Mouse (Mus musculus) forebrain, embryonic 16.5 days (tissue): ENCODE data around the gene Insrr. TPM values are rescaled to one million over a fixed set of nuclear protein-coding genes. Genes with fewer than 3 reads are reported as not detected.

ENCODE experiments used
- ATAC-seq: fragments of 200-750 bp; cut with Nextera tagmentation; 2 replicates; pipeline ENCODE4 v1.8.0; 2017; ENCODE audit warnings: mild to moderate bottlenecking, moderate library complexity
- H3K27ac ChIP-seq: fragments of 300-500 bp; sonication (generic); 2 replicates; pipeline ENCODE4 v1.5.1; 2014; ENCODE audit warnings: low read length, control low read depth
- H3K27me3 ChIP-seq: fragments of 300-500 bp; sonication (generic); replicated peaks from 2 replicates; pipeline ENCODE4 v1.6.1; 2014; ENCODE audit warnings: low read length; ENCODE audit not compliant: control insufficient read depth, insufficient read depth
- H3K36me3 ChIP-seq: fragments of 300-500 bp; sonication (generic); 2 replicates; pipeline ENCODE4 v1.6.1; 2014; ENCODE audit not compliant: control insufficient read depth, insufficient read depth
- H3K4me1 ChIP-seq: fragments of 300-500 bp; sonication (generic); replicated peaks from 2 replicates; pipeline ENCODE4 v1.6.1; 2014; ENCODE audit warnings: low read length; ENCODE audit not compliant: control insufficient read depth, insufficient read depth
- H3K4me2 ChIP-seq: fragments of 300-500 bp; sonication (generic); 2 replicates; pipeline ENCODE4 v1.6.1; 2014; ENCODE audit warnings: mild to moderate bottlenecking, low read length, control low read depth
- H3K4me3 ChIP-seq: fragments of 300-500 bp; sonication (generic); replicated peaks from 2 replicates; pipeline ENCODE4 v1.5.1; 2014; ENCODE audit warnings: mild to moderate bottlenecking, low read length, control low read depth
- H3K9ac ChIP-seq: fragments of 300-500 bp; sonication (generic); replicated peaks from 2 replicates; pipeline ENCODE4 v1.6.1; 2014; ENCODE audit warnings: low read depth, low read length, control low read depth
- H3K9me3 ChIP-seq: fragments of 300-500 bp; sonication (generic); 2 replicates; pipeline ENCODE4 v1.6.1; 2016; ENCODE audit warnings: low read length; ENCODE audit not compliant: control insufficient read depth
- WGBS: fragments of 180-500 bp; shearing (Covaris S2); extraction: QIAGEN DNeasy Blood & Tissue Kit; methylation state at CpG from one replicate; pipeline ENCODE4 v1.1.7; 2014; 5-methylcytosine and 5-hydroxymethylcytosine counted together
- polyA plus RNA-seq: library from polyadenylated mRNA; unstranded; fragments of >200 nt; fragmentation: Nextera tagmentation; extraction: Ambion mirVana; gene quantifications from 2 replicates; pipeline ENCODE4 v1.2.1, GENCODE M21; 2015

Gene Insrr
- polyA plus RNA-seq, 1 experiment from 2014 or later: 0.52 TPM

- Histone ChIP-seq H3K9ac (no peak overlapping the region), H3K4me3 (no peak overlapping the region), H3K27ac (no peak overlapping the region), H3K9me3 (no peaks in the 10 kb centered on the region), H3K27me3 (no peaks in the 10 kb centered on the region; the same call in 1 of the 2 replicates), H3K4me1 (no peaks in the 10 kb centered on the region), H3K36me3 (no peaks in the 10 kb centered on the region), H3K4me2 (no peak overlapping the region)
- ATAC-seq: no peak
- WGBS: 78% methylated on average over 6 of the region's 6 CpGs
Observed at GRCm38 (mm10) chr3:87785626-87786214, 11.0 kb upstream of the Insrr start.

- WGBS: 47% methylated on average over 1 of the region's 1 CpGs
- Histone ChIP-seq H3K4me1 (no peaks in the 10 kb centered on the region), H3K4me2 (no peak overlapping the region), H3K4me3 (no peak overlapping the region), H3K27me3 (peaks cover 22% of the 10 kb centered on the region), H3K27ac (no peak overlapping the region), H3K9ac (no peak overlapping the region), H3K36me3 (no peaks in the 10 kb centered on the region), H3K9me3 (no peaks in the 10 kb centered on the region)
- ATAC-seq: no peak
Observed at GRCm38 (mm10) chr3:87789248-87789647, 7.5 kb upstream of the Insrr start.

GRCm38 (mm10) chr3:87789768-87790167 is 7.0 kb upstream of the Insrr start:
- Histone ChIP-seq H3K36me3 (no peaks in the 10 kb centered on the region), H3K27ac (no peak overlapping the region), H3K27me3 (peaks cover 25% of the 10 kb centered on the region), H3K4me1 (peaks cover 2% of the 10 kb centered on the region), H3K4me2 (no peak overlapping the region), H3K9me3 (no peaks in the 10 kb centered on the region), H3K4me3 (no peak overlapping the region), H3K9ac (no peak overlapping the region)
- WGBS: 39% methylated on average over 5 of the region's 5 CpGs
- ATAC-seq: no peak

- no peak within 1 kb of the TSS for H3K27ac ChIP-seq
- H3K4me2 ChIP-seq: peak within 1 kb of the TSS; percentile 52
- H3K4me1 ChIP-seq: peaks cover 13% of the 10 kb centered on the region
- ATAC-seq: 0 out of 2 replicates have a peak, but pooled peaks have one; percentile 43
- H3K4me3 ChIP-seq: peak within 1 kb of the TSS; percentile 32
- under 1% methylated on average over 43 of the region's 47 CpGs for WGBS
- H3K27me3 ChIP-seq: peaks cover 64% of the 10 kb centered on the region
- 0 out of 2 replicates have a peak within 1 kb of the TSS, but pooled peaks have one; percentile 3 for H3K9ac ChIP-seq
- H3K9me3 ChIP-seq: no peaks in the 10 kb centered on the region
- no peaks in the 10 kb centered on the region for H3K36me3 ChIP-seq
Observed at GRCm38 (mm10) chr3:87794922-87795325, 1.8 kb upstream of the Insrr start, which contains the start of gene Ntrk1. Gene Ntrk1, minus strand, starts transcription at chr3:87795162.

- H3K4me2 ChIP-seq: peak overlapping the region; percentile 52
- peaks cover 64% of the 10 kb centered on the region for H3K27me3 ChIP-seq
- ATAC-seq: peak; percentile 36; the same call in 1 of the 2 replicates
- no peak overlapping the region for H3K27ac ChIP-seq
- H3K4me1 ChIP-seq: peaks cover 13% of the 10 kb centered on the region
- H3K36me3 ChIP-seq: no peaks in the 10 kb centered on the region
- H3K9me3 ChIP-seq: no peaks in the 10 kb centered on the region
- H3K9ac ChIP-seq: 0 out of 2 replicates have a peak overlapping the region, but pooled peaks have one; percentile 3
- peak overlapping the region; percentile 32 for H3K4me3 ChIP-seq
- WGBS: 13% methylated on average over 33 of the region's 33 CpGs
Observed at GRCm38 (mm10) chr3:87795336-87796277, 1.1 kb upstream of the Insrr start.

- H3K9ac ChIP-seq: no peak overlapping the region
- H3K4me1 ChIP-seq: peaks cover 8% of the 10 kb centered on the region
- no peak overlapping the region for H3K27ac ChIP-seq
- no peak for ATAC-seq
- H3K36me3 ChIP-seq: no peaks in the 10 kb centered on the region
- H3K9me3 ChIP-seq: no peaks in the 10 kb centered on the region
- peaks cover 30% of the 10 kb centered on the region for H3K27me3 ChIP-seq
- no peak overlapping the region for H3K4me2 ChIP-seq
- no peak overlapping the region for H3K4me3 ChIP-seq
- WGBS: 60% methylated on average over 5 of the region's 5 CpGs
Observed at GRCm38 (mm10) chr3:87801681-87802080, 4.9 kb downstream of the Insrr start.

GRCm38 (mm10) chr3:87804038-87804677 is 7.4 kb downstream of the Insrr start:
- H3K9ac ChIP-seq: no peak overlapping the region
- H3K4me1 ChIP-seq: peaks cover 5% of the 10 kb centered on the region
- no peak overlapping the region for H3K27ac ChIP-seq
- H3K36me3 ChIP-seq: no peaks in the 10 kb centered on the region
- peaks cover 25% of the 10 kb centered on the region for H3K27me3 ChIP-seq
- H3K4me3 ChIP-seq: peak overlapping the region; percentile 26
- WGBS: 3% methylated on average over 26 of the region's 26 CpGs
- peak overlapping the region; percentile 45 for H3K4me2 ChIP-seq
- no peak for ATAC-seq
- H3K9me3 ChIP-seq: no peaks in the 10 kb centered on the region

GRCm38 (mm10) chr3:87809322-87809962 is 12.7 kb downstream of the Insrr start:
- Histone ChIP-seq H3K27me3 (peaks cover 43% of the 10 kb centered on the region), H3K9ac (no peak overlapping the region), H3K4me3 (peak overlapping the region; percentile 17), H3K36me3 (no peaks in the 10 kb centered on the region), H3K4me2 (peak overlapping the region; percentile 30), H3K9me3 (no peaks in the 10 kb centered on the region), H3K27ac (no peak overlapping the region), H3K4me1 (peaks cover 6% of the 10 kb centered on the region)
- 4% methylated on average over 28 of the region's 28 CpGs for WGBS
- ATAC-seq: 0 out of 2 replicates have a peak, but pooled peaks have one; percentile 20
